Mouse (Mus musculus) CH12.LX (cell line): Measurements from ENCODE around the gene Carmil1.

Source experiments
- CHD2 ChIP-seq: IDR thresholded peaks from 2 replicates; pipeline ENCODE4 v1.6.1; 2011; ENCODE audit warnings: low read length, improper control_type of control experiment
- CTCF ChIP-seq, 2 experiments: IDR thresholded peaks in 1 of 2; conservative IDR thresholded peaks in 1 of 2; 2 replicates each; pipeline ENCODE4 v1.5.1; 2011 to 2012; ENCODE audit warnings: low read depth in 2 of 2, low read length in 2 of 2, improper control_type of control experiment in 1 of 2, inconsistent platforms in 1 of 2, mild to moderate bottlenecking in 1 of 2, moderate library complexity in 1 of 2
- EP300 ChIP-seq: IDR thresholded peaks from 2 replicates; pipeline ENCODE4 v1.6.1; 2011; ENCODE audit warnings: low read length, improper control_type of control experiment
- NELFE ChIP-seq: IDR thresholded peaks from 2 replicates; pipeline ENCODE4 v1.6.1; 2011; ENCODE audit warnings: low read depth, low read length, improper control_type of control experiment
- NRF1 ChIP-seq: IDR thresholded peaks from 2 replicates; pipeline ENCODE4 v1.6.1; 2014; ENCODE audit warnings: low read depth, mild to moderate bottlenecking, inconsistent platforms, low read length, improper control_type of control experiment, moderate library complexity
- POLR2A ChIP-seq: IDR thresholded peaks from 2 replicates; pipeline ENCODE4 v1.6.1; 2011; ENCODE audit warnings: low read depth, mild to moderate bottlenecking, improper control_type of control experiment, low read length
- POLR2AphosphoS2 ChIP-seq: IDR thresholded peaks from 2 replicates; pipeline ENCODE4 v1.6.1; 2011; ENCODE audit warnings: low read depth, low read length, improper control_type of control experiment
- SIN3A ChIP-seq: IDR thresholded peaks from 2 replicates; pipeline ENCODE4 v1.6.1; 2012; ENCODE audit warnings: low read length, improper control_type of control experiment, inconsistent platforms
- SMC3 ChIP-seq: IDR thresholded peaks from 2 replicates; pipeline ENCODE4 v1.6.1; 2011; ENCODE audit warnings: low read depth, low read length, improper control_type of control experiment
- TBP ChIP-seq: conservative IDR thresholded peaks from 2 replicates; pipeline ENCODE4 v1.6.1; 2011; ENCODE audit warnings: low read depth, low read length, improper control_type of control experiment

- TF ChIP-seq NELFE = no peak
- TF ChIP-seq SIN3A = no peak
- no peak for TF ChIP-seq SMC3
- TF ChIP-seq CTCF (conservative IDR thresholded peaks at IDR 0.05 in 1 of 2, IDR thresholded peaks at IDR 0.05 in 1 of 2; ENCODE audit: low read depth in 2 of 2, low read length in 2 of 2) = no peak
- TF ChIP-seq POLR2A = no peak
- TF ChIP-seq TBP = no peak
- no peak for TF ChIP-seq EP300
- TF ChIP-seq NRF1 = no peak
- TF ChIP-seq CHD2 = no peak
- TF ChIP-seq POLR2AphosphoS2 = no peak
Measured at GRCm38 (mm10) chr13:24176835-24177234, 103.8 kb downstream of the Carmil1 start.
